Mouse (Mus musculus): ENCODE measurements at regions not wholly inside any gene's neighbourhood (a gene's known extent, or its start where the extent isn't known, plus 50 kb on each side); places are given as distances from the start of the nearest gene placed in this dataset.

- no peak overlapping the region for H3K27ac ChIP-seq
- no peak overlapping the region for H3K4me2 ChIP-seq
- H3K9me3 ChIP-seq: no peaks in the 10 kb centered on the region
- 74% methylated on average over 5 of the region's 5 CpGs for WGBS
- no peak for ATAC-seq (ENCODE audit: borderline replicate concordance, extremely low read depth, low FRiP score, low TSS enrichment)
- H3K4me3 ChIP-seq: no peak overlapping the region
- H3K4me1 ChIP-seq: no peaks in the 10 kb centered on the region
- H3K27me3 ChIP-seq: no peaks in the 10 kb centered on the region
- no peaks in the 10 kb centered on the region for H3K36me3 ChIP-seq
- no peak overlapping the region for H3K9ac ChIP-seq
Measured at GRCm38 (mm10) chr16:50065336-50066082, 265.2 kb downstream of the Cd47 start.

GRCm38 (mm10) chr16:50069033-50069432 is 268.7 kb downstream of the Cd47 start:
- no peak overlapping the region for H3K4me2 ChIP-seq
- no peak overlapping the region for H3K27ac ChIP-seq
- H3K4me3 ChIP-seq: no peak overlapping the region
- no peak overlapping the region for H3K9ac ChIP-seq
- no peaks in the 10 kb centered on the region for H3K36me3 ChIP-seq
- H3K4me1 ChIP-seq: no peaks in the 10 kb centered on the region
- no peaks in the 10 kb centered on the region for H3K9me3 ChIP-seq
- WGBS: 54% methylated on average over 4 of the region's 4 CpGs
- peak; percentile 65; the same call in 1 of the 2 replicates for ATAC-seq (ENCODE audit: borderline replicate concordance, extremely low read depth, low FRiP score, low TSS enrichment)
- H3K27me3 ChIP-seq: no peaks in the 10 kb centered on the region

DNA sequence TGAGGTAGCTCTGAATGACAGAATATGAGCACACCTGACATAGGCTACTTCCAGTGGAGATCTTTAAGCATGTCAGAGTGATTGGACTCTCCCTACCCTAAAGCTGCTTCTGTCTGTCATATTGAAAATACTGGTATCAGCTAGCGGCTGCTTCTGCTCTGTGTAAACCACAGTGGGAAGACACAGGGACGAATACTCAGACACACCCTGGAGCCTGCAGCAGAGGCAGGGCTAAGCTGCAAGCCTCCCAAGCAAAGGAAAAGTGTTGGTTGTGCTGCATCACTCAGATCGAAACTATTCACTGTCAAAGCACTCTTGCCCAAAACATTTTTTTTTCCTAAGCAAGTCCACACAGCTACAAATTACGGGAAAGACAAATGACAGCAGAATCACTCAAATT is 270.4 kb downstream of the Cd47 start:
- Histone ChIP-seq H3K4me3 (no peak overlapping the region), H3K27ac (no peak overlapping the region), H3K9me3 (no peaks in the 10 kb centered on the region), H3K36me3 (no peaks in the 10 kb centered on the region), H3K4me1 (no peaks in the 10 kb centered on the region), H3K27me3 (no peaks in the 10 kb centered on the region), H3K4me2 (no peak overlapping the region), H3K9ac (no peak overlapping the region)
- 42% methylated on average over 4 of the region's 4 CpGs for WGBS
- no peak for ATAC-seq (ENCODE audit: borderline replicate concordance, extremely low read depth, low FRiP score, low TSS enrichment)

- no peak overlapping the region for H3K27ac ChIP-seq
- no peak overlapping the region for H3K4me3 ChIP-seq
- no peaks in the 10 kb centered on the region for H3K27me3 ChIP-seq
- WGBS: 64% methylated on average over 14 of the region's 14 CpGs
- no peak overlapping the region for H3K9ac ChIP-seq
- H3K4me2 ChIP-seq: no peak overlapping the region
- H3K36me3 ChIP-seq: no peaks in the 10 kb centered on the region
- no peaks in the 10 kb centered on the region for H3K9me3 ChIP-seq
- H3K4me1 ChIP-seq: no peaks in the 10 kb centered on the region
- no peak for ATAC-seq (ENCODE audit: borderline replicate concordance, extremely low read depth, low FRiP score, low TSS enrichment)
Measured at GRCm38 (mm10) chr16:50072853-50073360, 272.6 kb downstream of the Cd47 start.

GRCm38 (mm10) chr16:50073979-50074378 is 273.6 kb downstream of the Cd47 start:
- WGBS: 70% methylated on average over 4 of the region's 4 CpGs

GRCm38 (mm10) chr16:50075641-50076040 is 275.3 kb downstream of the Cd47 start:
- Histone ChIP-seq H3K27ac (no peak overlapping the region), H3K4me2 (no peak overlapping the region), H3K4me1 (no peaks in the 10 kb centered on the region), H3K36me3 (no peaks in the 10 kb centered on the region), H3K27me3 (no peaks in the 10 kb centered on the region), H3K4me3 (no peak overlapping the region), H3K9me3 (no peaks in the 10 kb centered on the region), H3K9ac (no peak overlapping the region)
- ATAC-seq (ENCODE audit: borderline replicate concordance, extremely low read depth, low FRiP score, low TSS enrichment): no peak
- 82% methylated on average over 4 of the region's 4 CpGs for WGBS

More at GRCm38 (mm10) chr16:50073979-50074378, 273.6 kb downstream of the Cd47 start:
- H3K27ac ChIP-seq: no peak overlapping the region
- no peaks in the 10 kb centered on the region for H3K4me1 ChIP-seq
- ATAC-seq (ENCODE audit: borderline replicate concordance, extremely low read depth, low FRiP score, low TSS enrichment): no peak
- no peak overlapping the region for H3K4me2 ChIP-seq
- H3K36me3 ChIP-seq: no peaks in the 10 kb centered on the region
- H3K27me3 ChIP-seq: no peaks in the 10 kb centered on the region
- H3K9ac ChIP-seq: no peak overlapping the region
- H3K4me3 ChIP-seq: no peak overlapping the region
- no peaks in the 10 kb centered on the region for H3K9me3 ChIP-seq

- Histone ChIP-seq H3K9ac (no peak overlapping the region), H3K4me1 (no peaks in the 10 kb centered on the region), H3K9me3 (no peaks in the 10 kb centered on the region), H3K27ac (no peak overlapping the region), H3K4me3 (no peak overlapping the region), H3K27me3 (no peaks in the 10 kb centered on the region), H3K36me3 (no peaks in the 10 kb centered on the region), H3K4me2 (no peak overlapping the region)
- 58% methylated on average over 1 of the region's 1 CpGs for WGBS
- no peak for ATAC-seq (ENCODE audit: borderline replicate concordance, extremely low read depth, low FRiP score, low TSS enrichment)
Measured at GRCm38 (mm10) chr16:50081511-50081910, 281.2 kb downstream of the Cd47 start.

GRCm38 (mm10) chr16:50092318-50092717 is 292.0 kb downstream of the Cd47 start:
- no peak overlapping the region for H3K4me2 ChIP-seq
- WGBS: 39% methylated on average over 1 of the region's 1 CpGs
- no peaks in the 10 kb centered on the region for H3K4me1 ChIP-seq
- no peak overlapping the region for H3K4me3 ChIP-seq
- H3K9me3 ChIP-seq: no peaks in the 10 kb centered on the region
- H3K9ac ChIP-seq: no peak overlapping the region
- H3K27ac ChIP-seq: no peak overlapping the region
- no peaks in the 10 kb centered on the region for H3K27me3 ChIP-seq
- ATAC-seq (ENCODE audit: borderline replicate concordance, extremely low read depth, low FRiP score, low TSS enrichment): peak; percentile 65; the same call in 1 of the 2 replicates
- no peaks in the 10 kb centered on the region for H3K36me3 ChIP-seq

DNA sequence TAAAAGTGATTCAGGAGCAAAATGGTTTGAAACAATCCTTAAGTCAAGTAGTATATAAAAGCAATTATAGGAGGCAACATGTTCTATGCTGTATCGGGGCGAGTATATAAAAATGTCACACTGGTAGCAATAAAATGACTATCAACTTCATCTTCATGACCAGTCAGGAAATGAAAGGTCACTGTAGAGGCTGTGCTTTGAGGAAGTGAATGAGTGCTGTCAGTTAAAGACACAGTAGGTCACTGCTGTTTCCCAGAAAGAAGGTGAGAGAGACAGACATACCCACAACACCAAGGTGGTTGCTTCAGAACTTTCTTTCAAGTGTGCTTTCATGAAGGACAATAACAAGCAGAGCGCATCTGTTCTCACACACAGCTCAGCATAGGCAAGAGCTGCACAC is 292.4 kb downstream of the Cd47 start:
- H3K4me1 ChIP-seq: no peaks in the 10 kb centered on the region
- 82% methylated on average over 3 of the region's 3 CpGs for WGBS
- H3K27ac ChIP-seq: peak overlapping the region; percentile 1; the same call in 1 of the 2 replicates
- no peaks in the 10 kb centered on the region for H3K36me3 ChIP-seq
- no peaks in the 10 kb centered on the region for H3K27me3 ChIP-seq
- ATAC-seq (ENCODE audit: borderline replicate concordance, extremely low read depth, low FRiP score, low TSS enrichment): no peak
- H3K9me3 ChIP-seq: no peaks in the 10 kb centered on the region
- H3K9ac ChIP-seq: no peak overlapping the region
- no peak overlapping the region for H3K4me3 ChIP-seq
- H3K4me2 ChIP-seq: no peak overlapping the region

DNA sequence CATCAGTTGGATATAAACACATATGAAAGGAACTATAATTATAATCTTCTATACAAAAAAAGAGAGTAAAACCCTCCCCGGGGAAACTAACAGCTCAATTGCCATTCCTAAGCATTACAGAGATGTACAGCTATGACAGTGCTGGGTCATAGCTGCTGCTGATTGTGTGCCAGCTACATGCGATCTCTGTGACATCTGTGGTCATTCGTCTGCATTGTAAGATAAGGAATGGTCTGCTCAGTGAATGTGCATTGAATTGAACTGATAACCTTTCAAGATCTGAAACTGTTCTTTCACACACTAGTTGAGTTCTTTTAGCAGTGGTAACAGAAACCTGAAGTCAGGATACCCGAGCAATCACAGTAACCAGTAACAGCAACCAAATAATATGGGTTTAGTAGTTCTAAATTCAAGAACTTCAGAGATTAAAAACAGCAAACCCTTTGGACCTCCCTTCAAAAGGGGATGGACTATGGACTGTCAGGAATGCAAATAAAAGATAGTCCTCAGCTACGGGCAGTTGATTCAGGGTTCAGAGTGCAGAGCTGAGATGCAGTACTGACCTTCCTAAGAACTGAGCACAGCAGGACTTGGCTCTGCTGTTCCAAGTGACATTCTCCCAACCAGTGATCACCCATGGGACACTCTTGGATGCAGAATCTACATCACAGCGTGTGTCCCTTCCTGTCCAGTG is 295.7 kb downstream of the Cd47 start:
- H3K9ac ChIP-seq: no peak overlapping the region
- no peak overlapping the region for H3K27ac ChIP-seq
- H3K27me3 ChIP-seq: no peaks in the 10 kb centered on the region
- WGBS: 45% methylated on average over 6 of the region's 6 CpGs
- H3K36me3 ChIP-seq: no peaks in the 10 kb centered on the region
- no peaks in the 10 kb centered on the region for H3K4me1 ChIP-seq
- no peak for ATAC-seq (ENCODE audit: borderline replicate concordance, extremely low read depth, low FRiP score, low TSS enrichment)
- no peak overlapping the region for H3K4me2 ChIP-seq
- no peaks in the 10 kb centered on the region for H3K9me3 ChIP-seq
- no peak overlapping the region for H3K4me3 ChIP-seq

DNA sequence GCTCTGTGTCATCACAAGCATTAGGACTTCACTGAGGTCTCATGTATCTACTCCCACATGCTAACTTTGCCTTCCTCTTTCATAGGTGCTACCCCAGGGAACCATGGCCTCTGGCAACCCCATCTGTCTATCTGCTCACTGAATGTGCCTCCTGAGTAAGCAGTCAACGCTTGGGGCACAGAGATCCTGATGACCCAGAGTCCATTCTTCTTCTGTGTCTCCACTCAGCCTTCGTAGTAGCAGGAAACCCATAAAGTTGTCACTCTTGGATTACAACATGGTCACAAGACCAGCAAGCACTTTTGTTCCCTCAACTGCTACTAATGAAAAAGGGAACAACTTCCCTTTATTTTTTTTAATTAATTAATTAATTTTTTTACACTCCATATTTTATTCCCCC is 296.2 kb downstream of the Cd47 start:
- no peak for ATAC-seq (ENCODE audit: borderline replicate concordance, extremely low read depth, low FRiP score, low TSS enrichment)
- no peaks in the 10 kb centered on the region for H3K4me1 ChIP-seq
- H3K27ac ChIP-seq: no peak overlapping the region
- H3K4me3 ChIP-seq: no peak overlapping the region
- WGBS: 71% methylated on average over 2 of the region's 2 CpGs
- H3K9me3 ChIP-seq: no peaks in the 10 kb centered on the region
- H3K4me2 ChIP-seq: no peak overlapping the region
- H3K36me3 ChIP-seq: no peaks in the 10 kb centered on the region
- no peaks in the 10 kb centered on the region for H3K27me3 ChIP-seq
- H3K9ac ChIP-seq: no peak overlapping the region

DNA sequence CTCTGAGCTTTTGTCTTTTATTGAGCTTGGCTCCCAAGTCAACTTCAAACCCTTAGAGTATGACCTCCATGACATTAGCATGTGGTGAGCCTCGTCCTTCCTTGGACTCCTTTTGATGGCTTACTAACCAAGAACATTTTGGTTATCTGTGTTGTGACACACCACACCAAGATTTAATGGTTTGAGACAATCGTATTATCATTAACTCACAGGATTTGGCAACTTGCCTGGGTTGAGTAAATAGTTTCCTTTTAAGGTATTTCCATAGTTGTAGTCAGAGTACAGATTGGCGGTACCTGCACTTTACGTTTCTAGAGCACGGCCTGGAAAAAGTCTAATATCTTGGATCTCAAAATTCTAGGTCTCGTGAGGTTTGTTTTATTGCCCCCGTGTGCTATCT is 303.0 kb downstream of the Cd47 start:
- Histone ChIP-seq H3K9me3 (no peaks in the 10 kb centered on the region), H3K36me3 (no peaks in the 10 kb centered on the region), H3K9ac (no peak overlapping the region), H3K4me3 (no peak overlapping the region), H3K4me1 (no peaks in the 10 kb centered on the region), H3K27ac (no peak overlapping the region), H3K4me2 (no peak overlapping the region), H3K27me3 (no peaks in the 10 kb centered on the region)
- no peak; the same call in 1 of the 2 replicates for ATAC-seq (ENCODE audit: borderline replicate concordance, extremely low read depth, low FRiP score, low TSS enrichment)
- WGBS: 55% methylated on average over 7 of the region's 7 CpGs
